Mouse (Mus musculus): ENCODE measurements at regions not wholly inside any gene's neighbourhood (a gene's known extent, or its start where the extent isn't known, plus 50 kb on each side); places are given as distances from the start of the nearest gene placed in this dataset.

DNA sequence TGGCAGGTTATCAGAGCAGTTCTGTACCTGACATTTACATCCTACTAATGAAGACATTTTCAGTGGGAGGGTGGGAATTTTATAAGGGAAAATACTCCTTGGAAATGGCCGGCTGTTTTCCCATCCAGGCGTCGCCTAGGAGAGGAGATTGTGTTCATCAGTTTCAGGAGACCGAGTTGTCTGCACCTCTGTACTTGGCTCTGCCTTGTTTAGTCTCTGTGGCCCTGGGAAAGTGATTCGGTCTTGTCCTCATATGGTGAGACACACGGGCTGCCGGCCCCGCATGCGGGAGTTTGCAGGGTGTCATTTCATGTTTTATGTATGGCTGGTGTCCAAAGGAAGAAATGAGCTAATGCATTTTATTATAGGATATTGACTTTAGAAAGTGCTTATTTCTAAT lies 287.9 kb downstream of the Cd109 start:
- TF ChIP-seq CTCF (IDR thresholded peaks at IDR 0.05; ENCODE audit: low read depth, low read length), result no peak
- TF ChIP-seq POLR2A (IDR thresholded peaks at IDR 0.05; ENCODE audit: extremely low read depth, insufficient read depth, low read length), result no peak
